Mouse (Mus musculus) frontal cortex, postnatal 36 days (tissue): ENCODE data around the gene Rpusd3.
A peak's percentile ranks its signal among the peaks of the same experiment; 100 is the strongest.

Experiments used
- DNase-seq, 2 experiments: peaks; one replicate each; pipeline ENCODE4 v3.0.0; 2022; ENCODE audit warnings: low spot score in 2 of 2

The Rpusd3 gene

DNA sequence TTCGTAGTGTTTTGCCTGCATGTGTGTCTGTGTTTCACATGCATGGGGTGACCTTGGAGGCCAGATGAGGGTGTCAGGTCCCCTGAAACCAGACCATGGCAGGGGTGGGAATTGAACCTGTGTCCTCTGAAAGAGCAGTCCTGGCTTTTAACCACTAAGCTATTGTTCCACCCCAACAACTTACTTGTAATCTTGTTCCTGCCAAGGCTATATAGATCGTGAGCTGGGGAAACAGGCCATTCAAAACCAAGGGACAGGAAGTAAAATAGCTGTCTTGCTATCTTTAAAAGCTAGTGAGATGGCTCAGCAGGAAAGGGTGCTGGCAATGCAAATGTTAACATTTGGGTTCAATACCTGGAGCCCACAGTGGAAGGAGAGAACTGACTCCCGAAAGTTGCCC is 10.8 kb upstream of the Rpusd3 start:
- no peak for DNase-seq

GRCm38 (mm10) chr6:113428006-113428405 is 8.9 kb upstream of the Rpusd3 start:
- no peak for DNase-seq

GRCm38 (mm10) chr6:113427397-113427796 is 8.3 kb upstream of the Rpusd3 start:
- no peak for DNase-seq

GRCm38 (mm10) chr6:113426696-113427095 is 7.6 kb upstream of the Rpusd3 start:
- DNase-seq = no peak

DNA sequence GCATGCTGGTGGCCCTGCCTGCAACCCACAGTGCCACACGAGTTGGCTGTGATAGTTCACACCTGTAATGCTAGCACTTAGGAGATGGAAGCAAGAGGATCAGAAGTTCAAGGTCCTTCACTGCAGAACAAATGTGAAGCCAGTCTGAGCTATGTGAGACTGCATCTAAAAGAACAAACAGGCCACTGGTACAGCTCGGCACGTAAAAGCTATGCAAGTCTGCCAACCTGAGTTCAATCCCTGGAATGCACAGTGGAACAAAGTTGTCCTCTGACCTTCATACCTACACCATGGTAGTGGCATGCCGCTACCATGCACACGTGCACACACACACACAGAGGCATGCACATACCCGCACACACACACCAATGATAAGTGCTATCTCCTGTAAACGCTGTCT is 5.0 kb upstream of the Rpusd3 start:
- DNase-seq = no peak

DNA sequence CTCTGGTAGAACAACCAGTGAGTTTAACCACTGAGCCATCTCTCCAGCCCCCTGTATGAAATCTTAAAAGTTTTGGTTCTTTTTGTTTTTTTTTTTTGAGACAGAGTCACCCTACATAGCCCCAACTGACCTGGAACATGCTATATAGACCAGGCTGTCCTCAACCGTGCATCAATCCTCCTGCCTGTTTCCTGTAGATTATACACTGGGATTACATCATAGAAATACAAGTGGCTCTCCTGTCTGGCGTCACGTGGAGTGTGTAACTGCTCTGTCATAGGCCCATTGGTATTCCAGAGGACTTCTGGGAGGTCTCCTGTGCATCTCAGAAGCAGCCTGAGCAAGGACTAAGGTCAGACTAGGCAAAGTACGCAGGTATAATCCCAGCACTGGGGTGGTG is 3.9 kb upstream of the Rpusd3 start:
- no peak for DNase-seq

DNA sequence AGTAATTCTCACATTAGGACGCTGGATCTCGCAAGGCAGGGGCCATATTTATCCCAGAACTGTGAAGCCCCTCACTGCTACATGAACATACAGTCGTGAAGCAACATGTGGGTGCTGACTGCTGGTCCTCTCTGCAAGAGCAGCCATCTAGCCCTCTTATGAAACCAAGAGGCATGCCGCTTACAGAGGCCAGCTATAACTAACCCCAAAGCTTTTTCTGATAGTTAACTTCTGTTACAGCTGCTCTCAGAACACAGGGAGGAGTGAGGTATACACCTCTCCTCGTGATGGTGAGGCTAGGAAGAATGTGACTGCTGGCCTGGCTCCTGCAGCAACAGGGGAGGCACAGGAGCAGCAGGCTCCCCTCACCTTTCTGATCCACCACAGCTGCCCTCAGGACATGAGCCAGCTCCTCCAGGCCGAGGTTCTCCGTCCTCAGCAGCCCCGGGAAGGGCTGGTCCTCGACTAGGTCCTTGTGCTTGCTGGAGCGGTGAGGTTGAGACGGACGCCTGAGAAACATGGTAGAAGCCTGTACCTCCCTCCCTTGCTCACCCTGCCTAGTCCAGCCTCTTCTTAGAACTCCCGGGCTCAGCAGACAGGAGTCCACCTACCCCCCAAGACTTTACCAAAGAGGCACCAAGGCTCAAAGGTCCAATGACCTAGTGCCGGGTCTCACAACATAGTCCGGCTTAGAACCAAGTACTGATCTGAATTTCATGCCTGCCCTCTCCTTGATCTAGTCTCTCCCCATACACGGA is 520 bp downstream of the Rpusd3 start:
- peak in 1 of 2 experiments; percentile 36 for DNase-seq

- no peak for DNase-seq
Measured at GRCm38 (mm10) chr6:113416416-113416815, 2.7 kb downstream of the Rpusd3 start.

- DNase-seq = no peak
Measured at GRCm38 (mm10) chr6:113410001-113410400, 9.1 kb downstream of the Rpusd3 start.

GRCm38 (mm10) chr6:113406683-113407082 is 12.5 kb downstream of the Rpusd3 start:
- DNase-seq = no peak

- DNase-seq = peak; percentile 61 to 73
Measured at GRCm38 (mm10) chr6:113405483-113405882, 13.7 kb downstream of the Rpusd3 start.

DNA sequence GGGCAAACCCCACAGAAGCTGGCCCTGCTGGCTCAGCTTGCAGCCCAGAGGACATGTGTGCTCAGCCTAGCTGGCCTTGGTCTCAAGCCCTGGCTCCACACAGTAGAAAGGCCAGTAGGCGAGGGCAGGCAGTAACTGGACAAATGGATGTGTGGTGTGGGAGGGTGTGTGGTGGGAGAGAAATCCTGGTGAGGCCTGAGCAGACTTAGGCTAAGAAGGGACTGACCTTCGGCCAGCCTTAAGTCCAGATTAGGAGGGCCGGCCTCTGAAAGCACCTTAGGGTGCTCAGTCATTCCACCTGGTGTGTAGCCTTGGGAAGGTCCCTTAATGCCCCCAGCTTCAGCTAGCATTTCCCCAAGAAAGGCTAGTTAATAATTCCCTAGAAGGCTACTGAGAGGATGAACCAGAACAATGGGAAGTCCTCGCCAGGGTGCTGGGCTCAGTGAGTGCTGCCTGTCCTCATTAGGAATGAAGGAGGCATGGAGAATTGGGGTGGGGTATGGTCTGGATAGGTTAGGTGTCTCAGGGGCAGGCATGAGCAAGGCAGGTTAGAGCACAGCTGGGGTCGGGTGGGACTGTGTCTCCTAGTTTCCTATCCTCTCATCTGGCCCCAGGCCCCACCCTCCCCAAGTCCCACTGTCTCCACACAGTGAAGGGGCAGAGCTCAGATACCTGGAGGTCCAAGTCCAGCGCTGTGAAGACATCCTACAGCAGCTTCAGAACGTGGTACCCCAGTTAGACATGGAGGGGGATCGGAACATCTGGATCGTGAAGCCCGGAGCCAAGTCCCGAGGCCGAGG is 14.3 kb downstream of the Rpusd3 start:
- no peak for DNase-seq

DNA sequence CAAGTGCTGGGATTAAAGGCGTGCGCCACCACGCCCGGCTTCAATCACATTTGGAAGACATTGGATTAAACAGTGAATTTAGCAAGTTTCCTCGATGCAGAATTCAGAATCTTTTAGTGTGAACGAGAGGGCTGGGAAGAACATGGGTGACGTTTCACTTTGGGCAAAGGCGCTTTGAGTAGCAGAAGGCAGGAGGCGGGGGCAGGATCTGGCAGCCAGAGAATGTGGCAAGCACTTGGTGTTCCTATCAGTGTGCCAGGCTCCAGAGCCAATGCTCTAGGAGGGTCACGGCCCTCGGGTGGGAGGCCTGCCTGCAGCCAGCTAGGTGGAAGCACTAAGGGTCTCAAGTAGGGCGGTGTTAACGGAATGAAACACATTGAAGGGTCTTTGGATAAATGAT is 17.0 kb downstream of the Rpusd3 start:
- DNase-seq = peak; percentile 48 to 49

DNA sequence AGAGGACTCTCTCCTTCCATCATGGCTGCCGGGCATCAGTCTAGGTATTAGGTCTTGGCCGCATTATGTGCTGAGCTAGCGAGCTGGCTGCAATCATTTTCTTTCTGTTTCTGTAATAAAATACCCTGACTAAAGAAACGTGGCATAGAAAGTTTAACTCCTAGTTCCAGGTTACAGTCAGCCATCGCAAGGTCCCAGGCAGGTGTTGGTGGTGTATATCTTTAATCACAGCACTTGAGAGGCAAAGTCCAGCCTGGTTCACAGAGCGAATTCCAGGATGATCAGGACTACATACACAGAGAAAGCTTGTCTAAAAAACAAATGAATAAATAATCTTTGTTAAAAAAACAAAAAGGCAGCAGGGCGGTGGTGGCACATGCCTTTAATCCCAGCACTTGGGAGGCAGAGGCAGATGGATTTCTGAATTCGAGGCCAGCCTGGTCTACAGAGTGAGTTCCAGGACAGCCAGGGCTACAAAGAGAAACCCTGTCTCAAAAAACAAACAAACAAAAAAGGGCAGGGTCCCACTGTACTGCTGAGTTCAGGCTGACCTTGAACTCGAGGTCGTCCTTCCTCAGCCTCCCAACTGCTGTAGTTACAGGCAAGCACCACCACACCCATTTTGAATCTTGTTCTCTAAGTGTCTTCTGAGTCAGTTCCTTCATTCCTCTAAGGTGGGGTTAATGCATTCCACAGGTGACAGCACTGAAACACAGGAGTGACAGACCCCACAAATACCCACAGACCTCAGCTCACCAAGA is 22.7 kb downstream of the Rpusd3 start:
- no peak for DNase-seq

DNA sequence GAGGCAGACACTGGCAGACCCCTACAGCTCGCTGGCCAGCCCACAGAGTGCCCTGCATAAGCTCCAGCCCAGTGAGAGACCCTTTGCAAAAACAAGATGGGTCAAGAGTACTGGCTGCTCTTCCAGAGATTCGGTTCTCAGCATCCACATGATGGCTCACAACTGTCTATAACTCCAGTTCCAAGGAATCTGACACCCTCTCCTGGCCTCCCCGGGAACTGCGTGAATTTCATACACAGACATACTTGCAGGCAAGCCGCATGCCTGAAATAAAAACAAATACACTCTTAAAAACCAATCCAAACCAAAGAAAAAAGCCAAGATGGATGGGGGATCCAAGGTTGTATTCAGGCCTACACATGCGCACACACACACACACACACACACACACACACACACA is 23.6 kb downstream of the Rpusd3 start:
- DNase-seq = no peak

DNA sequence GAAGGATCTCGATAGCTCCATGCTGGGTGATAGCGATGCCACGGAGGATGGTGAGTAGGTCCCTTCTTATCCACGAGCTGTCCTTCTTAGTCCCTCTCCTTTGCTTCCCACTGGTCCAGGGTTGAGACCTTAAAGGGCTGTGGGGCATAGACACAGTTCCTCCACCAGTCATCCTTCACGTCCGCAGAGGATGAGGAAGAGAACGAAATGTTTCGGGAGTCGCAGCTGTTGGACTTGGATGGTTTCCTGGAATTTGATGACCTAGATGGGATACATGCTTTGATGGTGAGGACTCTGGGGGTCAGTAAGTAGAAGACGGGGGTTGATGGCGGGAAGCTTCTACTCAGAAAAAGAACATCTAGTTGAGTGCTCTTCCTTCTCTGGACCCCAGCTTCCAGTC is 24.3 kb downstream of the Rpusd3 start:
- no peak for DNase-seq

DNA sequence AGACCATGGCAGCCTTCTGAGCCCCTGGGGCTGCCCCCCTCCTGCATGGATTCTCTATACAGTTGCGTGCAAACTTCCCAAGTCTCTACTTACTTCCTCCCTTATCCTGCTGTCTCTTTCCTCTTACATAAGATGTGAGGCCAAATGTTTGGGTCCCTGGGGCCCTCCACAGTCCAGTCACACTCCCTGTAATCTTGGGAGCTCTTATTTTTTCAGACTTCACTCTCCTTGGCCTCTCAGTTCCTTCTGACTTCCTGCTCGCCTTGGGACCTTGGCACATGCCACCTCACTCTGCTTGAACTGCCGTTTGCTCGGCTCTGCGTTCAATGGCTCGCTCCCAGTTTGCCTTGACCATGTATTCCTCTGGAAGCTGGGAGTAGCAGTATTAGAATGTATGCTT is 25.2 kb downstream of the Rpusd3 start:
- DNase-seq = no peak

GRCm38 (mm10) chr6:113392387-113393071 is 26.6 kb downstream of the Rpusd3 start:
- peak; percentile 44 to 45 for DNase-seq

DNA sequence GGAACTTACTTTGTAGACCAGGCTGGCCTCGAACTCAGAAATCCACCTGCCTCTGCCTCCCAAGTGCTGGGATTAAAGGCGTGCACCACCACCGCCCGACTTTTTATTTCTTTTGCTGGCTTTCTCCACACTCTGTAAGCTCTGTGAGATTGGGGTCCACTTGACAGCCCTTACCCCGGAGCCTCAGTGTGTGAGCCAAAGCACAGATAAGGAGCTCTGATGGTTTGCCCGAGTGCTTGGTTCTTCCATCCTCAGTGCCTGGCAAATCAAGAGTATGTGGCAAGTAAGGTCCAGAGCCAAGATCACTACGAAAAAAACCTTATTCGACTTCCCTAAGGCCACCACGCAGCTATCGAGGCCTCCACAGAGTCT is 27.1 kb downstream of the Rpusd3 start:
- DNase-seq = no peak

- no peak for DNase-seq
Measured at GRCm38 (mm10) chr6:113390715-113391114, 28.4 kb downstream of the Rpusd3 start.

DNA sequence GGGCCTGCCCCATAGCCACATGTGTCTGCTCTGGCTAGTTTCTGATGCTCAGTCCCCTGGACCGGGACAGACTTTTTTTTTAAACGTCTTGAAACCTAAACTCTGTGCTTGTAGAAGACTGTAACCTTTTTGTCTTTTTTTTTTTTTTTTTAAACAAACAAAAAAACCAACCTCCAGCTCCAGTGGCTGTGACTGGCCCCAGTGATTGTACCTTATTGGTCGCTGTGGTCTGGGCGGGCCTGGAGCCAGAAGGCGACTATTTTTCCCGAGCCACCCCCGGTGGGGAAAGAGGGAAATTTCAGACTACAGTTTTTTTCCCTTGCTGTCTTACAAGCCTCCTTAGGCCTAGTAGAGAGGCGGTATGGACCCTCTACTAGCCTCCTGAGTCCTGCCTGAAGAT is 30.2 kb downstream of the Rpusd3 start, which contains the start of gene Ttll3:
Gene Ttll3, plus strand, starts transcription at position 301 of the 400 bp plus-strand sequence.
- DNase-seq = no peak

DNA sequence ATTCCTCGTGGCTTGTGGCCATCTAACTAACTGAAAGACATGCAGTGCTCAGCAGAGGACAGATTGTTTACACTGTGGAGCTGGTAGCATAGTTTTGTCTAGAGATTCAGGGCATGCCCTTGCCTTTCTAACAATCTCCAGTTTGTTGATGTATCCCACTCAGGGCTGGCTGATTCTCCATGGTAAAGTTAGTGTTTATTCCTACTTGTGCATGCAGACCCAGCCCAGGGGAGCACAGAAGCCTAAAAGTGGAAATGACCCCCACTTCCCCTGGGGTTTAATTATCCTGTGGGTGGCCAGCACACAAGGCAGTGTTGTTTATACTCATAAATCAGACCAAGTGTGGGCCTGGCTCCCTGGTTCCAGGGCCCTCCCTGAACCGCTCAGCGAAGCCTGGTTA is 33.1 kb downstream of the Rpusd3 start:
- DNase-seq = no peak
